Mouse (Mus musculus): ENCODE results near the gene Gad1. TPM values are rescaled to one million over a fixed set of nuclear protein-coding genes. Genes with fewer than 3 reads are reported as not detected.

Gene Gad1
- polyA plus RNA-seq, 1 experiment from 2014 or later, result 63.2 TPM

DNA sequence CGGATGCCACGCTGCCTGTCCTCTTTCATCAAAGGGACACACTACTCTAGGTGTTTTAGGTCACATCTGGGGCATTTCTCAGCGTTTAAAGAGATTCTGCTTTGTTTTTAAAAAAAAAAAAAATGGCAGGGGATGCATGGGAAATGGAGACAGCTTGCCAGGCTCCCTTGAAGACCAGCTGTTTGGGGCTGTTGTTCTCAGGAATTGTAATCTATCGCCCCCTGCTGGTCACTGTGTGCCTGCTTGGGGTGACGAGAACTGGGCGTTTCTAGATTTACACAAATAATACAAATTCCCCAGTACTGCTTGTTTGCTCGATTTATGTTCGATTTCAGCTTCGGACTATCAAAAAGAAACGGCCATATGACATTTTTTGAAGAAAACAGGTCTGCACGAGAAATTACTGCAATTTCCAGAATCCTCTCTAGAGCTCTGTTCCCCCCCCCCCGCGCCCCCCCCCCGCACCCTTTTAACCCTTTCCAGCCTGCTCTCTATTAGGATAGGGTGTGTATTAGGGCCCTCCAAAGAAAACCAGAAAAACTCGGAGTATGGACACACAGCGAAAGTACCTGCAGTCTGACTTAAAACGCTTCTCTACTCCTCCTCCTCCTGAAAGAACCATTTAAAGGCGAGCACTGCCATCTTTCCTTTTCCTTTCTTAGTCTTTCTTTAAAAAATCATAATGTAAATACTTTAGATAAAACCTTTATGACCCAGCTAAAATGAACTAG, 5.4 kb downstream of the Gad1 start:
- Histone ChIP-seq H3K27ac (peak overlapping the region; percentile 71), H3K9ac (replicated peaks) (0 out of 2 replicates have a peak overlapping the region, but pooled peaks have one; percentile 46), H3K4me2 (replicated peaks) (peak overlapping the region; percentile 65), H3K27me3 (peaks cover 48% of the 10 kb centered on the region), H3K9me3 (no peaks in the 10 kb centered on the region), H3K4me3 (replicated peaks) (peak overlapping the region; percentile 54), H3K4me1 (replicated peaks) (peaks cover 38% of the 10 kb centered on the region), H3K36me3 (no peaks in the 10 kb centered on the region)
- 7% methylated on average over 17 of the region's 18 CpGs for WGBS
- ATAC-seq, result peak; percentile 73

DNA sequence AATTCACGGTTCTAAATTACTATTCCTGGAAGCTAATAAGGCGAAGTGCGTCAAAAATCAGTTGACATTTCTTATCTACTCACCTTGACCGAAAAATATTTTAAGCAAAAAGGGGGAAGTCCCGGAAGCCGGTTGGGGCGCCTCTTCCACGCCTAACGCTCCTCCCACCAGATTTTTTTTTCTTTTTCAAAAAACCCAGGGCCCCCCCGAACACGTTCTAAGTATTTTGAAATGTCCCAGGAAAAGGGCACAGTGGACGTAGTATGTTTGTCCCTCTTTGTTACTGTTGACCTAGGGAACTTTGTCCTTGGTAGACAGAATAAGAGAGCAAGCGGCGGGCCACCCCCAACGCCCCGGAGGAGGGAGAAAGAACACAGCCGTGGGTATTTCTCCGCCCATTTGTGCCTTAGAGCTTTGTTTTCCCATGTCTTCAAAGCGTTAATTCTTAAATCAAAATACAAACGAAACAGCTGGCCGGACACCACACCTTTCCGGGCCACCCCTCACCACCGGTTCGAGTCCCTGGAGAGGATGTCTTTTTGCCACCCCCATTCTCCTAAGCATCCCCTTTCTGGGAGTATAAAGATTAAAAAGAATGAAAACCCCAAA, 6.1 kb downstream of the Gad1 start:
- WGBS, result 10% methylated on average over 24 of the region's 24 CpGs
- H3K27me3 ChIP-seq, result peaks cover 55% of the 10 kb centered on the region
- peak overlapping the region; percentile 54 for H3K4me3 ChIP-seq (replicated peaks)
- H3K27ac ChIP-seq, result peak overlapping the region; percentile 94
- H3K9ac ChIP-seq (replicated peaks), result peak overlapping the region; percentile 57
- peak overlapping the region; percentile 65 for H3K4me2 ChIP-seq (replicated peaks)
- ATAC-seq, result no peak
- no peaks in the 10 kb centered on the region for H3K36me3 ChIP-seq
- no peaks in the 10 kb centered on the region for H3K9me3 ChIP-seq
- H3K4me1 ChIP-seq (replicated peaks), result peaks cover 45% of the 10 kb centered on the region

DNA sequence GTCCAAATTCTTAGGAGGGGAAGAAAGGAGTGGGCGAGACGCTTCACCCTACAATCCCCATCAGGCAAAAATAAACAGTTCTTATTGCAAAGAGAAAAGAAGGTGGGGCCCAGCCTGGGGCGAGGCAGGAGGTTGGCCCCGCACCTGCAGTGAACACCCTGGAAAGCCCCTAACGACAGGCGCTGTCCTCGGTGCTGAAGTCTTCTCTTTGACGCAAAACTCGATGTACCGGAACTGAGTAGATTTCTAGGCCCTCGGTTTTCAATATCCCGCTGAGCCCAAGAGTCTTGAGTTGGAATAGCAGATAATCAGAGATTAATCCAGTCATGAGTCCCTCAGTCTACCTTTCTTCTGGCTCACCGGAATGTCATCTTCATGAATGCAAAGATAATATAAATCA, 6.6 kb downstream of the Gad1 start:
- Histone ChIP-seq H3K4me3 (replicated peaks) (peak overlapping the region; percentile 54), H3K4me2 (replicated peaks) (peak overlapping the region; percentile 65), H3K9me3 (no peaks in the 10 kb centered on the region), H3K27me3 (peaks cover 60% of the 10 kb centered on the region), H3K4me1 (replicated peaks) (peaks cover 48% of the 10 kb centered on the region), H3K9ac (replicated peaks) (peak overlapping the region; percentile 57), H3K36me3 (no peaks in the 10 kb centered on the region), H3K27ac (peak overlapping the region; percentile 94)
- 2% methylated on average over 13 of the region's 13 CpGs for WGBS
- no peak for ATAC-seq

DNA sequence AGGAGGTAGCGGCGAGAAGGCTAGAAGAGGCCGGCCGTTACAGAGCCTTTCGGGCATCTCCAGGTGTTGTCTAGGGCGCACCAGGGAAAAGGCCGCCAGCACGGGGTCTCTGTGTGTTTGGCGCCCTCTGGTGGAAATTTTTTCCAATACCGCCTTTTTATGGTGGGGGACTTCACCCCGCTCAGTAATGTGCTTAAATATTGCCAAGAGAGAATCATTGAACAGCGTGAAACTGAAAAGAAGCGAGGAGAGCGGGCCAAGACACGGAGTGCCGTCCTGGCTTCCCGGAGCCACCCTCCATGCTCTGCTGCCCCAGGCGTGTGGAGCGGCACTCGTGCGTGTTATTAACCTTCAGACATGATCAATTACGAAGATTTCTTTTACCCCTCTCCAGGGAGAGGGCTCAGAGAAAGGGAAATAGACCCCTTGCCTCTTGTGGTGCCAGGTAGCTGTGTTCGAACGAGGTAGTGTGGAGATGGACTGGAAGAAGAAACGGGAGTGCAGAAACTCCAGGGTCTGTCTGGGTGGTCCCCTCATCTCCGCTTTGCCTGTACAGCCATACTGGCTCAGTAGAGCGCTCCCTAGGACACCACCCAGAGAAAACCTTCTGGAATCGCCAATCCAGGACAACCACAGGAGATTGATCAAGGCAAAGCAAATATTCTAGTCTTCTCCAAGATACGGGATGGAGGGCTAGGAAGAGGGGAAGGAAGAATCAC, 8.4 kb downstream of the Gad1 start:
- Histone ChIP-seq H3K27me3 (peaks cover 78% of the 10 kb centered on the region), H3K9ac (replicated peaks) (peak overlapping the region; percentile 83), H3K9me3 (no peaks in the 10 kb centered on the region), H3K4me3 (replicated peaks) (peak overlapping the region; percentile 54), H3K4me1 (replicated peaks) (peaks cover 64% of the 10 kb centered on the region), H3K36me3 (no peaks in the 10 kb centered on the region), H3K27ac (peak overlapping the region; percentile 94), H3K4me2 (replicated peaks) (peak overlapping the region; percentile 65)
- 1% methylated on average over 29 of the region's 29 CpGs for WGBS
- ATAC-seq, result peak; percentile 40

DNA sequence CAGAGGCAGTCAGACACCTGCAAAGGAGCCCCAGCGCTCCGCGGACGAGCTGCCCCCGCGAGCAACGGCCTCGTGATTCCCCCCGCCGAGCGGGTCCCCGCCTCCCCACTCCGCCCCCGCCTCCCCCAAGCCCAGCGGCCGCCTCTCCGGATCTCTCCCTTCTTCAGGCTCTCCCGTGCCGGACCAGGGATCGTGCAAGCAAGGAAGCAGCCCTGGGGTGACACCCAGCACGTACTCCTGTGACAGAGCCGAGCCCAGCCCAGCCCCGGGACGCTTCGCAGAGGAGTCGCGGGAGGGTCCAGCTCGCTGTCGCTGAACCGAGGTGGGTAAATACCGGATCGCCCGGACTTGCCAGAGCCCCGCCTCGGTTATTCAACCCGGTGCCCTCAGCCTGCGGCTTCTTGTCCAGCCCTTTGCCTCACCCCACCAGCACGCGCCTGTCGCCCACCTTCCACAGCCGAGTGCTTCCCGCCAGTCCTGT, 9.2 kb downstream of the Gad1 start:
- Histone ChIP-seq H3K4me2 (replicated peaks) (peak overlapping the region; percentile 65), H3K9ac (replicated peaks) (peak overlapping the region; percentile 83), H3K9me3 (no peaks in the 10 kb centered on the region), H3K4me1 (replicated peaks) (peaks cover 72% of the 10 kb centered on the region), H3K36me3 (no peaks in the 10 kb centered on the region), H3K27ac (peak overlapping the region; percentile 94), H3K4me3 (replicated peaks) (peak overlapping the region; percentile 54), H3K27me3 (peaks cover 86% of the 10 kb centered on the region)
- peak; percentile 28 for ATAC-seq
- WGBS, result under 1% methylated on average over 36 of the region's 42 CpGs

GRCm38 (mm10) chr2:70562611-70562980, 9.7 kb downstream of the Gad1 start:
- Histone ChIP-seq H3K4me1 (replicated peaks) (peaks cover 76% of the 10 kb centered on the region), H3K9ac (replicated peaks) (peak overlapping the region; percentile 83), H3K4me3 (replicated peaks) (peak overlapping the region; percentile 54), H3K27ac (peak overlapping the region; percentile 94), H3K4me2 (replicated peaks) (peak overlapping the region; percentile 65), H3K27me3 (peaks cover 90% of the 10 kb centered on the region), H3K9me3 (no peaks in the 10 kb centered on the region), H3K36me3 (no peaks in the 10 kb centered on the region)
- ATAC-seq, result no peak
- WGBS, result 0% methylated on average over 33 of the region's 34 CpGs

- peak overlapping the region; percentile 94 for H3K27ac ChIP-seq
- H3K9ac ChIP-seq (replicated peaks), result peak overlapping the region; percentile 83
- H3K36me3 ChIP-seq, result no peaks in the 10 kb centered on the region
- ATAC-seq, result no peak
- WGBS, result 1% methylated on average over 40 of the region's 40 CpGs
- H3K9me3 ChIP-seq, result no peaks in the 10 kb centered on the region
- peak overlapping the region; percentile 65 for H3K4me2 ChIP-seq (replicated peaks)
- H3K4me1 ChIP-seq (replicated peaks), result peaks cover 76% of the 10 kb centered on the region
- peak overlapping the region; percentile 54 for H3K4me3 ChIP-seq (replicated peaks)
- peaks cover 93% of the 10 kb centered on the region for H3K27me3 ChIP-seq
These were observed 10.3 kb downstream of the Gad1 start for GRCm38 (mm10) chr2:70562981-70563671.

- ATAC-seq, result no peak
- H3K9me3 ChIP-seq, result no peaks in the 10 kb centered on the region
- peaks cover 97% of the 10 kb centered on the region for H3K27me3 ChIP-seq
- peaks cover 83% of the 10 kb centered on the region for H3K4me1 ChIP-seq (replicated peaks)
- H3K9ac ChIP-seq (replicated peaks), result peak overlapping the region; percentile 83
- under 1% methylated on average over 38 of the region's 38 CpGs for WGBS
- H3K4me2 ChIP-seq (replicated peaks), result peak overlapping the region; percentile 65
- H3K27ac ChIP-seq, result peak overlapping the region; percentile 94
- H3K36me3 ChIP-seq, result no peaks in the 10 kb centered on the region
- peak overlapping the region; percentile 54 for H3K4me3 ChIP-seq (replicated peaks)
These were observed 11.1 kb downstream of the Gad1 start for GRCm38 (mm10) chr2:70563721-70564645.

DNA sequence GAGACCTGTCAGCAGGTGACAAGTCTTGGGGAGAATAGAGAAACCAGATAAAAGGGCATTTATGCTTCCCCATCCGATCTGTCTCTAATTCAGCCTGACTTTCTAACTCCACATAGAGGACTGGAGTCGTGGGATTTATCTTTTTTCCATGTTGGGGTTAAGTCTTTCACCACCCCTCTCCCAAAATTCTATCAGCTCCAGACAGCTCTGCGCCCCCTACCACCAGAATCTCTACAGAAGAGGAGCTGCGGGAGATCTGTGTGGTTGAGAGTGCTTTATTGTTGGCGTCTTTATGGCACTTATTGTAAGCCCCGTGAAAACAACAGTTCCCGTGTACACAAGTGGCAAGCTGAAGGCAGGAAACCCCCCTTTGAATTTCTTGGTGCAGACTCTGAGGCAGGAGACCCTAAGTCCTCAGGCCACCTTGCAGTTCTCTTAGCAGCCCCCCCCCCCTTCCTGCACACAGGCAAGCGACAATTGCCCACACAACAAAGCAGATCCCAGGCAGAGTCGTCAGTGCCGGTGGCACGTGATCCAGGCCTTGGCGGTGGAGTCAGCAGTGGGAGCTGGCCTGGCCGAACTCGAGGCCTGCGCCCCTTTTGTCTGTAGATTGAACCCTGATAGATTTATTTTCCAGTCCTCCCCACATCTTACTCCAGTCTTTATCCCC, 11.9 kb downstream of the Gad1 start:
- Histone ChIP-seq H3K27me3 (peaks cover 97% of the 10 kb centered on the region), H3K36me3 (no peaks in the 10 kb centered on the region), H3K27ac (peak overlapping the region; percentile 94), H3K4me3 (replicated peaks) (peak overlapping the region; percentile 54), H3K9ac (replicated peaks) (peak overlapping the region; percentile 83), H3K9me3 (no peaks in the 10 kb centered on the region), H3K4me2 (replicated peaks) (peak overlapping the region; percentile 65), H3K4me1 (replicated peaks) (peaks cover 83% of the 10 kb centered on the region)
- WGBS, result 4% methylated on average over 15 of the region's 15 CpGs
- ATAC-seq, result no peak

DNA sequence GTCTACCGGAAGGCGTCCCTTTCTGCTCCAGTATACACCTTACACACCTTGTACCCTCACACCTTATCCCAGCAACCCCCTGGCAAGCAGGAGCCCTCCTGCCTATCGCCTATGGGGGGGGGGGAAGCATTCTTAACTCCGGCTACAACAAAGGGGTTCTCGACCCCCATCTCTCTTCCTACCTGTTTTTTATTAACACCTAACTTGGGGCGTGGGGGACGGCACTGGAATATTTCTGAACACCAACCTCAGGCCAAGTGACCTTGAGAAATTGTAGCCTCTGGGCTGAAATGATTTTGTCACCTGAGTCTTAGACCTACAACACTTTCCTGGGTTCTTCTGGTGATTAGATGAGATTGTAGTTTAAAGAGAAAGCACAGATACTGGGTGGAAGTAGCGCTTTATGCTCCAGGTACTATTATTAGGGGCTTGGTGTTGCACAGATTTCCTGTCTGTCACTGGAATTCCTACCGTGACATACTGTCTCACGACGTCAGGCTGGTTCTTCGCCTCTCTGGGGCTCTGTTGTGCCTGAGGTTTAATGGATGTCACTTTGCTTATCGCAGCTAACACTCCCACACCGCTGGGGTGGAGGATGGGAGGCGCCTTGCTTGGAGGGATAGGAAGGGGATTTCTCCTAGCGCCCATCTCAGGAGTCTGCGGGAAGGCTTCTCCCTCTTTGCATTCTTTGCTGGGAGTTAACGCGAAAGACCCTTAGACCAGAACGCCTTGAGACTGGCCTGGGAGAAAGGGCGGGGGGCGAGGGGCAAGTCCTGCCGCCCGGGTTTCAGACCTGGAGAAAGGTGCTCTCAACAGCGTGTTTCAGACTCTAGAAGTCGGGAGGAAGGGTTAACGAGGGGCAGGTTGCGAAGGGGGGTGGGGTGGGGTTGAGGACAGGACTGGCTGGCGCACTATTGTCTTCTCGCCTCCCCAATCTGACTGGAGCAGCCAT, 13.1 kb downstream of the Gad1 start:
- Histone ChIP-seq H3K4me1 (replicated peaks) (peaks cover 86% of the 10 kb centered on the region), H3K4me3 (replicated peaks) (peak overlapping the region; percentile 54), H3K27ac (peak overlapping the region; percentile 94), H3K9ac (replicated peaks) (peak overlapping the region; percentile 83), H3K9me3 (no peaks in the 10 kb centered on the region), H3K4me2 (replicated peaks) (peak overlapping the region; percentile 65), H3K27me3 (peaks cover 95% of the 10 kb centered on the region), H3K36me3 (no peaks in the 10 kb centered on the region)
- WGBS, result 2% methylated on average over 30 of the region's 30 CpGs
- no peak for ATAC-seq
